Mouse (Mus musculus) liver, embryonic 13.5 days (tissue): ENCODE measurements at regions not wholly inside any gene's neighbourhood (a gene's known extent, or its start where the extent isn't known, plus 50 kb on each side); places are given as distances from the start of the nearest gene placed in this dataset.

Experiments used
- ATAC-seq: fragments of 200-750 bp; cut with Nextera tagmentation; 2 replicates; pipeline ENCODE4 v1.8.0; 2017; ENCODE audit warnings: low read depth, mild to moderate bottlenecking, moderate number of reproducible peaks, moderate library complexity
- DNase-seq: peaks from one replicate; pipeline ENCODE4 v3.0.0; 2022
- H3K27ac ChIP-seq: fragments of 300-500 bp; sonication (generic); 2 replicates; pipeline ENCODE4 v1.5.1; 2015; ENCODE audit warnings: moderate library complexity, mild to moderate bottlenecking, inconsistent platforms
- H3K27me3 ChIP-seq: fragments of 300-500 bp; sonication (generic); 2 replicates; pipeline ENCODE4 v1.6.1; 2015; ENCODE audit warnings: mild to moderate bottlenecking, inconsistent platforms
- H3K36me3 ChIP-seq: fragments of 300-500 bp; sonication (generic); 2 replicates; pipeline ENCODE4 v1.6.1; 2015; ENCODE audit warnings: mild to moderate bottlenecking, inconsistent platforms
- H3K4me1 ChIP-seq: fragments of 300-500 bp; sonication (generic); replicated peaks from 2 replicates; pipeline ENCODE4 v1.6.1; 2015; ENCODE audit warnings: inconsistent platforms
- H3K4me2 ChIP-seq: fragments of 300-500 bp; sonication (generic); 2 replicates; pipeline ENCODE4 v1.6.1; 2015; ENCODE audit warnings: inconsistent platforms, mild to moderate bottlenecking, moderate library complexity
- H3K4me3 ChIP-seq: fragments of 300-500 bp; sonication (generic); replicated peaks from 2 replicates; pipeline ENCODE4 v1.5.1; 2015; ENCODE audit warnings: mild to moderate bottlenecking, inconsistent platforms
- H3K9ac ChIP-seq: fragments of 300-500 bp; sonication (generic); 2 replicates; pipeline ENCODE4 v1.6.1; 2015; ENCODE audit warnings: mild to moderate bottlenecking, inconsistent platforms
- H3K9me3 ChIP-seq: fragments of 300-500 bp; sonication (generic); replicated peaks from 2 replicates; pipeline ENCODE4 v1.6.1; 2016; ENCODE audit warnings: inconsistent platforms
- WGBS: fragments of 180-500 bp; shearing (Covaris S2); methylation state at CpG from one replicate; pipeline ENCODE4 v1.1.7; 2015; ENCODE audit not compliant: insufficient replicate concordance; 5-methylcytosine and 5-hydroxymethylcytosine counted together

- DNase-seq (no peak), ATAC-seq (no peak)
- Histone ChIP-seq H3K4me1 (no peaks in the 10 kb centered on the region), H3K27me3 (no peaks in the 10 kb centered on the region), H3K9me3 (no peaks in the 10 kb centered on the region), H3K4me3 (no peak overlapping the region), H3K4me2 (no peak overlapping the region), H3K9ac (no peak overlapping the region), H3K27ac (no peak overlapping the region), H3K36me3 (no peaks in the 10 kb centered on the region)
- WGBS, result 72% methylated on average over 2 of the region's 2 CpGs
Measured at GRCm38 (mm10) chr1:99069509-99069908, 648.6 kb downstream of the Slco6d1 start.

- Histone ChIP-seq H3K4me1 (no peaks in the 10 kb centered on the region), H3K36me3 (no peaks in the 10 kb centered on the region), H3K9ac (no peak overlapping the region), H3K4me2 (no peak overlapping the region), H3K27ac (no peak overlapping the region), H3K27me3 (no peaks in the 10 kb centered on the region), H3K9me3 (no peaks in the 10 kb centered on the region), H3K4me3 (no peak overlapping the region)
- ATAC-seq, result peak; percentile 85
- 53% methylated on average over 5 of the region's 5 CpGs for WGBS
- peak; percentile 8 for DNase-seq
Measured at GRCm38 (mm10) chr1:99074154-99074553, 653.2 kb downstream of the Slco6d1 start.
